Mouse (Mus musculus) layer of hippocampus, adult 9-10 months (tissue): ENCODE data around the gene Satb2.
"Not testable (repeated sequence)": the region's sequence is repeated elsewhere in the genome, so short reads cannot be mapped to it uniquely, and the experiment has no call there.

ENCODE experiments used
- DNase-seq: peaks from one replicate; pipeline ENCODE4 v3.0.0; 2022; ENCODE audit warnings: low spot score

The Satb2 gene

DNA sequence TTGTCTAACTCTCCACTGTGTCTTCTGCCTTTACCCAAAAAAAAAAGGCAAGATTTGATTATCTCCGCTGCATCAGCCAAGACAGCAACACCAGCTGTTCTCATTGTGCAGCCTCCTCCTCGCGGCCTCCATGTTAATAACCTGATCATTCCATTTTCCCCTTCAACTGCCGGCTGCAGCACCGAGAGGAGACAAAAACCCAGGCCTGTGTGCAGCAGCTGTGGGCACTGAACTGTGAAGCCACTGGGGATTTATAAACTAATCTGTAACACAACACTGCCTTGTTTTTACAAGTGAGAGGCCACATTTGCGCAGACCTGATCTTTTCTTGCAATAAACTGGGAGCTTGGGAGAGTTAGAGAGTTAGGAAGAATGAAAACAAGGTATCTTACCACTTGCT, 145.1 kb downstream of the Satb2 start:
- no peak for DNase-seq

DNA sequence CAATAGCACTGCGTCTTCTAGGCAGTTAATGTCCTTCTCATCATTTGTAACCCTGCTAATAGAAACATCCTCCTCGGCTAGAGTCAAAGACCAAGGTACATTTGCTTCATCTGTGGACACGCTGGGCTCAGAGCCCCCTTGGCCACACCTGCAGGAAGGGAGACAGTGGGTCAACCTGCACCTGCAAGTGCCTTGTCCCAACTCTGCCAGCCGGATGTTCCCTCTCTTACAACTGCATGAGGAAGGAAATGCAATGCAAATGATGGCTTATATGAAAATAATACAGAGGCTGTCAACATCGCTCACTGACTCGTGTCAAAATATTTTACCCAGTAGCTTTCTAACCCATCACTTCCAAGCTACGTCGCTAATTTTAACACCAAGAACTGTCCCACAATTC, 145.7 kb downstream of the Satb2 start:
- no peak for DNase-seq

DNA sequence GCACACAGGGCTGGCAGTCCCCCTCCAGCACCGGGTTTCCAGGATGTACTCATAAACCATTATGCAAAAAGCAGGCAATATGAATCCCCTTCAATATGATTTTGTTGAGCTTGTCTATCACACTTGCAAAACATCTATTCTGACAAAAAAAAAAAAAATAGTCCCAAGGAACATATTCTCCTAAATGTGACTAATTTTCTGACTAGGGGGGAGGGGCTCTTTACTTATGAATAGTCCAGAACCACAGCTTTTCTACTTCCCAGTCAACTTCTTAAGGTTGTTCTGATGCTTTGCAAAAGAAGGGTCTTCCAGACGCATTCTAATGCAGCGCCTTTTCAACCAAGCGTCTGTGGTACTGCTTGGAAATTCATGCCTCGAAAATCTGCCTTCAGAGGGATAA, 155.7 kb downstream of the Satb2 start:
- no peak for DNase-seq

DNA sequence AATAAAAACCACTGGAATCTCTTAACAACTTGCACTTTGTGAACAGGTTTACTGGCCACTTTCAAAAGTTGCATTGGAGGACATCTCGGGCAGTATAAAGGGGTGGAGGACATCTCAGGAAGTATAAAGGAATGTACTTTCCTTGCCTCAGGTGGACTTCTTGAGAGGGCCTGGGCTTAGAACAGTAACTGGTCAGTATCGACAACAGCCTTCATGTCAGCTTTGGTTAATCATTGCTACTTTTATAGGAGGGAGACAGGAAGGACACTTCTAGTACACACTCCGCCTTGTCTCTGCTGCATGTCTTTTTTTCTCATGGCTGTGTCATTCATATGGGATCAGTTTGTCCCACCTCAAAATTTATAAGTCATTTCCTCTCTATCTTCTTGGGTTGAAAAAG, 156.4 kb downstream of the Satb2 start:
- no peak for DNase-seq

DNA sequence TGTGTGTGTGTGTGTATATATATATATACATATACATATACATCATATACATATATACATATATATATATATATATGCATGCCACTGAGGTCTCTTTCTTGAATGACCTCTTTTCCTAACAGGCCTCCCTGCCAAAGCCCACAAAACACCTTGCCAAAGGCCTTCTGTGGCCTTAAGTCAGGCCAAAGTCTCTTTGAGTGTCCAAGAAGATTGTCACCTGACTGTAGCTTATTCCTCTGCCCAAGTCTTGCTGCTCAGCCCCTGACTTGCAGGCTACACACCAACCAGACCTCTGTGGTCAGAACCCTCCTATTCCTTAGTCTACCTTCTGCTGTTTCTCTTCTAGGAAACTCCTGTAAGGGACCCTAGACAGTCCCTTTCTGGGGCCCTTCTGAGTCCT, 164.9 kb downstream of the Satb2 start:
- no peak for DNase-seq

DNA sequence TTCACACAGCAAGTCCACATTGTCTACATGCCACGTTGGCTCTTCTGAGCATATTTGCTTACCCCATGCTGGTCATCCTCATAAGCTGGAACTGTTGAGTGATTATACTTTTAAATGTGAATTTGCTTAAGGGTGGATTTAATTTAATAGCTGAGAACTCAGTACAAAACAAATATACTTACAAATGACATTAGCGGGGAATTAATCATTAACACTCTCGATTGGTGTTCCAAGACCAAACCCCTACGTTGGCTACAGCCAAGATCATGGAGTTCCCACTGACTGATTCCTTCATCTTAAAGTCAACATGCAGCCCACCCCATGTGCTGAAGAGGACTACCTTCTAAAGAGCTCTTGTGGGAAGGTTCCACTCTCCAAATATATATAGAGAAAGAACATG, 165.5 kb downstream of the Satb2 start:
- DNase-seq, result no peak

DNA sequence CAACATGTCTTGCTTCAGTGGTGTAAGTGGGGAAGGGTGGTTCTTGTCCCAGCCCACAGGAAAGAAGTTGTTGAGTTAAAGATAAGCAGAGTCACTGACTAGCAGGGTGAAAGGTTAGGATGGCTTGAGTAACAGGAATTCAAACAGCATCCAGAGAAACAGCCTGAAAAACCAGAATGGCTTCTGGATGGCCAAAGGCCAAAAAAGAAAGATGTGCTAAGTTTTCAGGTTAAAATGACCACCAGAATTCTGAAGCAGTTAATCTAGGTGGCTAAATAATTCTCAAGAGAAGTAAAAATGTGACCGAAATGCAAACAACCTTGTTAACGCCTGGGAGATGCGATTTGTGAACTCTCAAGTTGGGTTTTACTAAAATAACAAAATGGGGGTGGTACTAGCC, 167.0 kb downstream of the Satb2 start:
- no peak for DNase-seq

DNA sequence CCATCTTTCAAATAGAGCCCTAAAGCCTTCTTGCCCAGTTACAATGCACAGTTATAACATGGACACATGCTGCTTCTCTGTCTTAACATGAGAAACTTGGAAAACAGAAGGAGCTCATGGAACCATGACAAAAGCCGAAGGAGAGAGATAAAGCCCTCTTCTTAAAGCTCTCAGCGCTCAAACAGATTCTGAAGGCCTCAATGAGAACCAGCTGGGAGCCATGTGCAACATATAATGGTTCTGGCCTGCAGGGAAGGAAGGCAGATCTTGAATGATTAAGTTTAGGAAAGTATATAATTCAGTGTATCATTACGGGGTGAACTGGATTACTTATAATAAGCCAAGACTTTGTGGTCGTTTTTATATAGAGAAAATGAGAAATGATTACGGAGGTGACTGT, 172.4 kb downstream of the Satb2 start:
- no peak for DNase-seq

DNA sequence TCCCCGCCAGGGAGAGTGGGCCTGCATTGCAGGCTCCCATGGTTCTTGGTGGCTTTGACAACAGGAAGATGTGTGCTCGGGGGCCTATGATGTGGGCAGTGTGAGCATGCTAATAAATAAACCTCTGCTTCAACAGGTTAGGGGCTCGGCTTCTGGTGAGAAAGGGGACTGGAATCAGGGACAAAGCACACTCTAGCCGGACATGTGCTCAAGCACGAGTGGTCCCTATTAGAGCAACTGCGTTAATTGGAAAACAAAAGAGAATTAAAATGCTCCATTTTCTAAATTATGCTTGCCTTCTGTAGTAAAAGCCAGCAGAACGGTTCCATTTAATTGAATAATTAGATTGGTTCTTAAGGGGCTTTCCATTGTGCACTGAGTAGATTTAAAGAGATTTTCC, 177.8 kb downstream of the Satb2 start:
- DNase-seq, result no peak

DNA sequence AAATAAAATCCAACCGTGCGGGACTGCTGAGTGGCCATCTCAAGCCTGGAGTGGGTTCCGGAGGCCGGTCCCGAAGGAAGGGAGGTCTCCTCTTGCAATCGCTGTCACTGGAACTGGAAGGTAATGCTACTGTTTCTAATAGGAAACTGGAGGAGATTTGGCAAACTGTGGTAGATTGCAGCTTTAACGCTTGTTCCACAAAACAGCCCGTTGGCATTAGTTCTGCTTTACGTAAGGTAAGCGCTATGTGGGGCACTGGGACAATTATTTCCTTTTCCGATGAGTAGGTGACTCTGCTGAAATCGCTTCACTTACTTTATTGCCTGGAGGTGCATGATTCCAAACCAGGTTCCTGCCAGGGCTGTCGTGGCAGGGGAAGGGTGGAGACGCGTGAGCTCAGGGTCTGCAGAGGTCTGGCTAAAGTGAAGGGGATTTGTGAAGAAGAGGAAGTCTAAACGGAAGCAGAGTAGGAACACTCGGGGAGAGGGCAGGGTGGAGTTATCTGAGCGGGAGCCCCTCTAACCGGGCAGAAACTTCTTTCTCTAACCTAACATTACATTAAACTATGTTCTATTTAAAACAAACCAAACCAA, 183.3 kb downstream of the Satb2 start:
- no peak for DNase-seq

DNA sequence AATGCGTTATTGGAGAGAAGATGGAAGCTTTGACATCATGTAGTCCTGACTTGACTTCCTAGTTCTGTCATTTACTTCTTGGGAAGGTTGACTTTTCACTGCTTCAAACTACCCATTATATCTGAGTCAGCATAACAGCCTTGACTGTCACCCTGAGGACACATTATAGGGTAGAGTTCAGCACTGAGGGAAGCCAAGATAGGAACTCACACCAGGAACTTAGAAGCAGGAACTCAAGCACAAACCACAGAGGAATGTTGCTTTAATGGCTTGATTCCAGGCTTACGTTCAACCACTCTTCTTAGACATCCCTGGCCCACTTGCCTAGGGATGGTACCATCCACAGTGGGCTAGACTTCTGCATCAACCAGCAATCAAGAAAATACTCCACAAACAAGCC, 188.8 kb downstream of the Satb2 start:
- no peak for DNase-seq

DNA sequence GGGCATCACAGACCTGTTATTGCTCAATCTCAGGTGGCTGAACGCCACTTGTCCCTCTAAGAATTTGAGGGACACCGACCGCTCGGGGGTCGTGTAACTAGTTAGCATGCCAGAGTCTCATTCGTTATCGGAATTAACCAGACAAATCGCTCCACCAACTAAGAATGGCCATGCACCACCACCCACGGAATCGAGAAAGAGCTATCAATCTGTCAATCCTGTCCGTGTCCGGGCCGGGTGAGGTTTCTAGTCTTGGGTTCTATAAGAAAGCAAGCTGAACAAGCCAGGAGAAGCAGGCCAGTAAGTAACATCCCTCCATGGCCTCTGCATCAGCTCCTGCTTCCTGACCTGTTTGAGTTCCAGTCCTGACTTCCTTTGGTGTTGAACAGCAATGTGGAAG, 196.3 kb downstream of the Satb2 start:
- DNase-seq, result not testable (repeated sequence)

DNA sequence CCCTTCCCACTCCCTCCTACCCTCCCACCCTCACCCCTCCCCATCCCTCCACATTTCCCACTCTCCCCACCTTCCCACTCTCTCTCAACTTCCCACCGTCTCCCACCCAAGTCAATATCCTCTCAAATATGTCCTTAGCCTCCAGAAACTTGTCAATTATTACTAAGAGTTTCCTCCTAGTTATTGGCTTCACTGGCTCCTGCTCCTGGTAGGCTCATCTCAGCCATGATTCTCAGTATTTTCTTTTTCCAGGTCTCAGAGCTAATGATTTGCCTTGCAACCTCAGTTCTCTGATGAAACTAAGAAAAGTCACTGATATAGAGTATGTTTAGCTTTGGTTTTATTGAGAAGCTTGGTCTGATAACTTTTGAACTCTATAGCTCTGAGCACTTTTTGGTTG, 214.2 kb downstream of the Satb2 start:
- no peak for DNase-seq

DNA sequence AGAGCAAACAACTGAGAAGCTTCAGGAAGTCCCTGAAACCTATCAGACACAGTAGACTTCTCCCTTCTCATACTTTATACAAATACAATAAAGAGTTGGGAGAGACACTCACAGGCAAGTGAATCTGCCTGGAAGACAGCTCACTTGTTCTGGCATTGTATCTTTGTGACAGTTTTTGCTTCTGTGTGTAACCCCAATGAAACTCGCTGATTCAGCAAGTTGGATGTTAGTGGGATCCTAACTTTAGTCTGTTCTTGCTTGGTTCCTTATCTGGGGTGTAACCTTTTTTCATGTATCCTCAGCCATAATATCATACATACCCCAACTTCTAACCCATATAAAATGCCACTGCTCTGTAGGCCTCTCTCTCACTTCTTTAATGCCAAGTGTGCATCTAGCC, 216.9 kb downstream of the Satb2 start:
- DNase-seq, result no peak

DNA sequence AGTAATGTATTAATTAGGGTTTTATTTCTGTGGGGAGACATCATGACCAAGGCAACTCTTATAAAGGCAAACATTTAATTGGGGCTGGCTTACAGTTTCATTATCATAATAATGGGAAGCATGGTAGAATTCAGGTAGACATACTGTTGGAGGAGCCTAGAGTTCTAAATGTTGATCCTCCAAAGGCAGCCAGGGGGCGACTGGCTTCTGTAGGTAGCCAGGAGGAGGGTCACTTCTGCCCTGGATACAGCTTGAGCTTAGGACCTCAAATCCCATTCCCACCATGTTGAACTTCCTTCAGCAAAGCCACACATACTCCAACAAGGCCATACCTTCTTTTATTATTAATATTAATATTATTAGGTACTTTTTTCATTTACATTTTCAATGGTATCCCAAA, 225.2 kb downstream of the Satb2 start:
- no peak for DNase-seq

DNA sequence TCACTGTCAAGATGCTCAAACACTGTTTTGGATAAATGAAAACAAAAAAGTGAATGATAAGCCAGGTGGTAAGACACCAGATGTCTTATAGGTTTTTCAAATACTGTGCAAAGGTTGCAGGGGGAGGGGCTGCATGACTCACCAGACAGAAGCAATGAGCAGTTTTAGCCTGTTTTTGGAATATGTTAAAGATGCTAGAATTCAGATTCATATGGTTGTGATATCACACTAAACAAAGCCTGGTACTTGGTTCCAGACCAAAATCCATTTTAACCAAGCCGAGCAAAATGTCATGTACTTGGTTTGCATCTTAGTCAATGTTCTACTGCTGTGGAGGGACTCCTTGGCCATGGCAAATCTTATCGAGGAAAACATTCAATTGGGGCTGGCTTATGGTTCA, 227.8 kb downstream of the Satb2 start:
- DNase-seq, result no peak

DNA sequence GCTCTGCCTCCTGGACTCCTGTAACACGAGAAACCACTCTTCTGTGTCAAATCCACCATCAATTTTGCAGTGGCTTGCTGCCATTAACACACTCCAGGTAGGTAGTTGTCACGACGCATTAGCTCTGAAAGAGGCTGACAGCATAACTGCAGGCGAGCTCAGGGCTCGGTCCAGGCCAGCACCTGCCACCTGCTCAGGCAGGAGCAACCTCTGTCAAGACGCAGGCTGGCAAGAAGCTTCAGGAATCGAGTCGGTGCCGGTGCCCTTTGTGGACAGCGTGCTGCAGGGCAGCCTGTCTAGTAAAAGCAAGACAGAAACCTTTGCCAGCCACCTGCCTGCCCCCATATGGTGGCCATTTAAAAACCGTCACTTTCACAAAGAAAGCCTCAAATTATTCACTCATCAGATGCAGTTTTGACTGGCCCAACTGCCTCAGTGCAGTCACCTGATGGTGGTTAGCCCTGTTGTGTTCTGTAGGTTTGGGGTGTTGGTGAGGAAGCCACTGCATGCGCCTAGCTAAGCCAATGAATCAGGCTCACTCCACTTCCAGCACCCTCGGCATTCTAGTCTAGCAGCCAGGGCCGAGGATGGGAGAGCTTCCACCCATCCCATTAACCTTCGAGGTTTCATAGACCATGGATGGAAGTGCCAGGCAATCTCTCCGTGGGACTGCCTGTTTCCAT, 228.7 kb downstream of the Satb2 start:
- no peak for DNase-seq

DNA sequence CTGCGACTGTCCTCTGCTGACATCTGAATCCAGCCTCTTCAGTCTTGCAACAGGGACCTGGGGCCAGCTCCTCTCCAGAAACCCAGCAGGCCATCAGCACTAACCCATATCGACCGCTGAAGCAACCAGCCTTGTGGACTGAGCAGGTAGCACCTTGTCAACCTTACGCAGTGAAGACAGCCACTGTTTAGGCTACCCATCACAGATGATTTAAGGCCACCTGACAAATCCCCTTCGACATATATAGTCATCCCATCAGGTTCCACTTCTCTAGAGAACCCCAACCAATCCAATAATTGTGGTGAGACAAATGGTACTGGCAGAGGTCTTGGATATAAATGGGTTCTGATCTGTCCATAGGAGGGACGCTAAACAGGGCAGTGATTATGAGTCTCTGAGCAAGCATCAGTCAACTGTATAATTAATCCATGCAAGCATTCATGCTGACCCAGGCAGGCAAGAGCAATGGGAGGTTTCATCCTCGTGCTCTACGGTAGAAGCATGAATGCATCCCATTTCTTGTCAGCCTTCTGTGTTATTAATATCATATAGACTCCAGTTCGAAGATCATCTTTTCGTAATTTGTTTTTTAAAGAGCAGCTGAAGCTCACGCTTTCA, 229.5 kb downstream of the Satb2 start:
- DNase-seq, result no peak
